Mouse (Mus musculus) adrenal gland, postnatal 36 days (tissue): ENCODE data around the gene Trpc3. TPM values are rescaled to one million over a fixed set of nuclear protein-coding genes. Genes with fewer than 3 reads are reported as not detected.
A peak's percentile ranks its signal among the peaks of the same experiment; 100 is the strongest.
"Not testable (repeated sequence)": the region's sequence is repeated elsewhere in the genome, so short reads cannot be mapped to it uniquely, and the experiment has no call there.

ENCODE experiments used
- DNase-seq, 2 experiments: peaks; one replicate each; pipeline ENCODE4 v3.0.0; 2021; ENCODE audit warnings: mixed read lengths in 1 of 2
- total RNA-seq, 2 experiments: library from RNA; stranded (reverse); gene quantifications; 2 replicates each; pipeline ENCODE4 v1.2.3; 2021

Trpc3 gene
- total RNA-seq, 2 experiments from 2014 or later, result 2.1 to 2.6 TPM

DNA sequence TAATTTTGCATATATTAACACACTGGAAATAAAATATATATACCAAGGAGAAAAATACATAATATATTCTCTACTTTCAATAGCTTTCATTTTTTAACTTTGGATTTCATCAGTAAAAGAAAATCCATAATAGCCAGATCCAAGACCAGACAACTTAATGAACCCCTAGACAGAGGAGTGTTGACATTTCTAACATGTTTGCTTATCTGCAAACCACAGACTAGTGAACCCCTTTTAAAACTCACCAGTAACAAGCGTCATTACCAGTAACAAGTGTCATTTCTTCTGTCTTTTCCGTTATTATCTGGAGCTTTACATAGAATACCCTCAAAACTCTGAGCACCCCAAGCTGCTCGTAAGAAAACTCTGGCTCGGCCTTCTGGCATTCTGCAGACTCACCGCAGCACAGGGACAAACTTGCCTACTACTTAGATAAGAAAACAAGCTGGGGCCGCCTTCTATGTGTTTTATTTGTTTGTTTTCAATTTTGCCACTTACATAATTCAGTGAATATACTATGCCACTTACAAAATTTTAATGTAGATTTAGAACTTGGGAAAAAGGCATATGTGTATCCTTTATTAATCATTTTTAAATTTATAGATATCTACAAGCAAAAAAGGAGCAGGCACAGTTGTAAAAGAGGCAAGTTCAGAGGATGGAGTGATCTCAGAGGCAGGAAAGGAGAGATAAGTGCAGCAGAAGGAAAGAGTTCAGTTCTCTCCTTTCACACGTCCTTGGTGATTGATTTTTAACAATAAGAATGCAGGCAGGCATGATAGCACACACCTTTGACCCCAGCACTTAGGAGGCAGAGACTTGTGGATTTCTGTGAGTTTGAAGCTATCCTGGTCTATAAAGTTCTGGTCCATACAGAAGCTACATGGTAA lies 83.8 kb downstream of the Trpc3 start:
- DNase-seq, result no peak

DNA sequence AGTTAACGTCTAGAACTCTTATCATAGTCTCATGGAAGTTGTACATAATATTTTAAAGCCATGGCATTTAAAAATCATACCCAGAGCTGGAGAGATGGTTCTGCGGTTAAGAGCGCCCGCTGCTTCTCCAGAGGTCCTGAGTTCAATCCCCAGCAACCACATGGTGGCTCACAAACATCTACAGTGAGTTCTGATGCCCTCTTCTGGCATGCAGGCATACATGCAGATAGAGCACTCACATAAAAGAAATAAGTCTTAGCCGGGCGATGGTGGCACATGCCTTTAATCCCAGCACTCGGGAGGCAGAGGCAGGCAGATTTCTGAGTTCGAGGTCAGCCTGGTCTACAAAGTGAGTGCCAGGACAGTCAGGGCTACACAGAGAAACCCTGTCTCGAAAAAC lies 90.2 kb downstream of the Trpc3 start:
- not testable (repeated sequence) for DNase-seq

DNA sequence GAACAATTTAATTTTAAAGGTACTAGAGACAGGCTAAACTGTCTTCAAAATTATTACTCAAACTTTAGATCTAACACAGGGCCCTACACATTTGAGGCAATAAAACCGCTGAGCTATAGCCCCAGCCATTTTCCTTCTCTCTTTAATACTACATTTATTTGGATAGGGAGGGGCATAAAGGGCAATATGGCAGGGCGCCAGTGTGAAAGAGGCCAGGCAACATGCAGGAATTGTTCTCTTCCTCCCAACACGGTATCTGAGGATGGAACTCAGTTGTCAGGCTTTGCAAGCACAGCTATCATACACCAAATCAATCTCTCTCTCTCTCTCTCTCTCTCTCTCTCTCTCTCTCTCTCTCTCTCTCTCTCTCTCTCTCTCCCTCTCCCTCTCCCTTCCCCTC lies 91.2 kb downstream of the Trpc3 start:
- DNase-seq, result no peak

DNA sequence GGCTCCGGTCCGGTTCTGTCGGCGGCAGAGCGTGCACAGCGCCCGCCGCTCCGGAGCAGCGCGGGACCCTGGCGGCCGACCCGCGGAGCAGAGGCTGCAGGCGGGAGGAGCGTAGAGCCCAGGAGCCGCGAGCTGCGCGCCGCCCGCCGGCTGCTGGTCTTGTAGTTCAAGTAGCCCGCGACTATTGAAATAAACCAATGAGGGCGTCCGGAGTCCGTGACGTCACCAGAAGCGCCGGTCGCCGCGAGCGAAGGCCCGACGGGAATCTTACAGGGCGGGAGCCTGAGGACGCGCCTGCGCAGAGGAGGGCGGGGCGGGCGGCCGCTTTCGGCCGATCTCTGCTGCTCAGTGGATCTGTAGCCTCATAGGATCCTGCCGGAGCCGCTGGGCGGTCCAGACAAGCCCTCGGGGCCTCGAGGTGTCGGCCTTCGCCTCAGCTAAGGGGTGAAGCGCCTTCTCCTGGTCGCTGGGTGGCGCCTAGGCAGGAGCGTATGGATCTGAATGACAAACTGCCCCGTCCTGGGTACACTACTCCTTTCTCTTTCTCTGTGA lies 118.1 kb downstream of the Trpc3 start, which contains the start of gene Ccna2:
Gene Ccna2, minus strand, starts transcription at position 324 of the 552 bp plus-strand sequence.
- peak; percentile 98 to 99 for DNase-seq

DNA sequence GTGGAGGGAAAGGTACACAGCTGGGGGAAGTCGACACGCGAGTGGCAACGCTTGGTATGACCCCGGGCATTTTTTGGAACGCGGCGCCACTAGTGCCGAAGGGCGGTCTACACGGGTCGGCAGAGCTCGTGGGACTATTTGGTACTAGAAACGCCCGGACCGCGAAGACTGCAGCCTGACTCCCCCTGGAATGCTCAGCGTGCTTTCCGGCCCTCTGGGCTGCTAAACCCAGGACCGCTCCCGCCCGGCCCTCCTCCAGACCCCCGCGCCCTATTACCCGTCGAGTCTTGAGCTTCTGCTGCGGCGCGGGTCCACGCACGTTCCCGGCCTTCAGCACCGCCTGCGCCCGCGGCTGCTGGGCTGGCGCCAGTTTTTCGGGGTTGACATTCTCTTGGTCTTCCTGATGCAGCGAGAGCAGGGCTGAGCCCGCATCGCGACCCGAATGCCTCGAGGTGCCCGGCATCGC lies 118.6 kb downstream of the Trpc3 start:
- no peak for DNase-seq

Other genes with a start within 250 kb of the Trpc3 start
- 100 to 1,000 TPM; 585 to 650 TPM for gene Anxa5, start 214.3 kb downstream of the Trpc3 start, total RNA-seq
- gene 1810062G17Rik, start 214.2 kb downstream of the Trpc3 start, total RNA-seq, result 1 to 10 TPM in 1 of 2 experiments, under 1 TPM in 1; 0.79 to 2.5 TPM
- not detected for gene Gm11549, start 168.4 kb downstream of the Trpc3 start, total RNA-seq
- 10 to 100 TPM; 32.9 to 35.3 TPM for gene Exosc9, start 137.6 kb downstream of the Trpc3 start, total RNA-seq
- 1 to 10 TPM; 7.2 to 7.3 TPM for gene Ccna2, start 118.0 kb downstream of the Trpc3 start, total RNA-seq
- 10 to 100 TPM in 1 of 2 experiments, 1 to 10 TPM in 1; 7.9 to 10.7 TPM for gene Bbs7, start 76.7 kb downstream of the Trpc3 start, total RNA-seq
- 10 to 100 TPM; 49.0 to 53.7 TPM for gene 4932438A13Rik, start 172.9 kb upstream of the Trpc3 start, total RNA-seq